Mouse (Mus musculus) skeletal muscle tissue, adult 2 months (tissue): ENCODE data around the gene Cfap61.

ENCODE experiments used
- DNase-seq: peaks from one replicate; pipeline ENCODE4 v3.0.0-alpha.2; 2012; ENCODE audit warnings: low read depth, low spot score

Cfap61 gene

GRCm38 (mm10) chr2:145949475-145950068 lies 15.0 kb downstream of the Cfap61 start:
- DNase-seq, result no peak

GRCm38 (mm10) chr2:145950239-145950638 lies 15.7 kb downstream of the Cfap61 start:
- no peak for DNase-seq

GRCm38 (mm10) chr2:145952726-145953125 lies 18.1 kb downstream of the Cfap61 start:
- no peak for DNase-seq

- DNase-seq, result no peak
Measured at GRCm38 (mm10) chr2:145955844-145956243, 21.3 kb downstream of the Cfap61 start.

- no peak for DNase-seq
Measured at GRCm38 (mm10) chr2:145956318-145956717, 21.7 kb downstream of the Cfap61 start.

GRCm38 (mm10) chr2:145957450-145957849 lies 22.9 kb downstream of the Cfap61 start:
- DNase-seq, result peak; percentile 10

- DNase-seq, result no peak
Measured at GRCm38 (mm10) chr2:145958097-145958496, 23.5 kb downstream of the Cfap61 start.

- DNase-seq, result no peak
Measured at GRCm38 (mm10) chr2:145958551-145958950, 24.0 kb downstream of the Cfap61 start.

GRCm38 (mm10) chr2:145961861-145962260 lies 27.3 kb downstream of the Cfap61 start:
- no peak for DNase-seq

- no peak for DNase-seq
Measured at GRCm38 (mm10) chr2:145970751-145971150, 36.2 kb downstream of the Cfap61 start.

GRCm38 (mm10) chr2:145971237-145972010 lies 36.8 kb downstream of the Cfap61 start:
- DNase-seq, result no peak

GRCm38 (mm10) chr2:145972571-145972970 lies 38.0 kb downstream of the Cfap61 start:
- DNase-seq, result no peak

- no peak for DNase-seq
Measured at GRCm38 (mm10) chr2:145979616-145980015, 45.0 kb downstream of the Cfap61 start.

- DNase-seq, result no peak
Measured at GRCm38 (mm10) chr2:145980881-145981280, 46.3 kb downstream of the Cfap61 start.

- DNase-seq, result no peak
Measured at GRCm38 (mm10) chr2:145981699-145982112, 47.1 kb downstream of the Cfap61 start.

GRCm38 (mm10) chr2:145982317-145983045 lies 47.9 kb downstream of the Cfap61 start:
- no peak for DNase-seq

- no peak for DNase-seq
Measured at GRCm38 (mm10) chr2:145987757-145988156, 53.2 kb downstream of the Cfap61 start.

GRCm38 (mm10) chr2:145990446-145990845 lies 55.9 kb downstream of the Cfap61 start:
- no peak for DNase-seq

- DNase-seq, result no peak
Measured at GRCm38 (mm10) chr2:145996472-145996871, 61.9 kb downstream of the Cfap61 start.

GRCm38 (mm10) chr2:145997956-145998525 lies 63.5 kb downstream of the Cfap61 start:
- DNase-seq, result peak; percentile 5

GRCm38 (mm10) chr2:146008801-146009200 lies 74.2 kb downstream of the Cfap61 start:
- no peak for DNase-seq
